Mouse (Mus musculus) layer of hippocampus, adult 8-10 months (tissue): ENCODE measurements at regions not wholly inside any gene's neighbourhood (a gene's known extent, or its start where the extent isn't known, plus 50 kb on each side); places are given as distances from the start of the nearest gene placed in this dataset.
A peak's percentile ranks its signal among the peaks of the same experiment; 100 is the strongest.

ENCODE experiments used
- DNase-seq, 2 experiments: peaks; one replicate each; pipeline ENCODE4 v3.0.0; 2022; ENCODE audit warnings: low spot score in 2 of 2

DNA sequence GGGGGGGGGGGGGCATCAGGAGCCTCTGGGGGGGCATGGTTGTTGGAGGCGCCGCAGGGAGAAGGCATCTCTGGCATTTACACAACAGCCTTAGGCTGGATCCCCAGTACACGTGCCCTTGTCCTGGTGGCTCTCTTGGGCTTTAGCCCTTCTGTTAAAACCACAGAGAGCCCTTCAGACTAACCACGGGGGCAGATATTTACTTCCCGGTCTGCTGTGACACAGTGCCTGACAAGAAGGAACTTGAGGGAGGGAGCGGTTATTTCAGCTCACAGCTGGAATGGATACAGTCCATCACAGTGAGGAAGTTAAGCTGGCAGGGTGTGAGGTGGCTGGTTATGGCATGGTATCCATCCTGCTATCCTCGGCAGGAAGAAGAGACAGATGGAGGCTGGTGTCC is 71.0 kb upstream of the Gm11733 start:
- no peak for DNase-seq

DNA sequence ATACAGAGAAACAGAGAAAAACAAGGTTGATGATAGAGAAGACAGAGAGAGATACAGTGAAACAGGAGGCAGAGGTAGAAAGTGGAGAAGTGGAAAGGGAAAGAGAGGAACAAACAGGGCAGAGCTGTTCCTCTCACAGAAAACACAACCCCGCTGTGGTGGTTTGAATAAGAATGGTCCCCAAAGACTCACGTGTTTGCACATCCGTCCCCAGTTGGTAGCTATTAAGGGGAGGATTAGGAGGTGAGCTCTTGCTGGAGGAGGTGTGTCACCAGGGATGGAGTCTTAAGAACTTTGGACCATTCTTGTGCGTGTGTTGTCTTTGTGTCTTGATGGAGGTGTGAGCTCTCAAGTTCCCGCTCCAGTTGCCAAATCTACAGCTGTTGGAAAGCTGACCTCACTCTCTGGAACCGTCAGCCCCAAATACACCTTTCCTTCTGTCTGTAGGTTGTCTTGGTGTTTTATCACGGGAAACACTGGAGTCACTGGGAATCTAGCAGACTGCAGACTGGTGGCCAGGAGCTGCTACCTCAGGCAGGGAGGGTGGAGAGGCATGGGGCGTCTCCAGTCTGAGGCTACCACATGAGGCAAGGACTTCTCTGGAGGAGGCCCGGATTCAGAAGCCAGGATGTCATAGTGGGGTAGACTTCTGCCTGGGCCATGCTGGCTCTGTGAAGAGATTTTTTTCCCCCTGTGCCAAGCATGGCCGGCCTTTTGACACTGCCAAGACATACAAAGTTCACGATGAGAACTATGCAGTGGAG is 70.0 kb upstream of the Gm11733 start:
- DNase-seq, result no peak

DNA sequence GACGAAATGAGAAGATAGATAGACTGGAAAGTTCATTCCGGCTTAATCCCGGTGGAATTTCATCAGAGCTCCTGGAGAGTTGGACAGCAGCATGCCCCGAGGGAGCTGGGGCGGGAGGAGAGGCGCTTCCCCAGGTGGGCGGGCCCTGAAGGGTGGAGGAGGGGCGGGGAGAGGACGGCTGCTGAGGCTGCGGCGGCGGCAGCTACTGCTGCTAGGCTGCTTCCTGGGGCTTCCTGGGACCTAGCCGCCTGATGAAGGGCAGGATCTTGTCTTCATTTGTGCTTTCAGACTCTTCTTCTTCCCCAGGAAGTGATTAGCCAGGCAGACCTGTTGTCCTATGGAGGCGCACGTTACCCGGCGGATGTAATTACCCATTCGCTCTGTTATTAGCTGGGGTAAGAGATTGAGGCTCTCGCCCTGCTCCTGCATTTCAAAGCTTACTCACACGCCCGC is 69.3 kb upstream of the Gm11733 start:
- no peak for DNase-seq

DNA sequence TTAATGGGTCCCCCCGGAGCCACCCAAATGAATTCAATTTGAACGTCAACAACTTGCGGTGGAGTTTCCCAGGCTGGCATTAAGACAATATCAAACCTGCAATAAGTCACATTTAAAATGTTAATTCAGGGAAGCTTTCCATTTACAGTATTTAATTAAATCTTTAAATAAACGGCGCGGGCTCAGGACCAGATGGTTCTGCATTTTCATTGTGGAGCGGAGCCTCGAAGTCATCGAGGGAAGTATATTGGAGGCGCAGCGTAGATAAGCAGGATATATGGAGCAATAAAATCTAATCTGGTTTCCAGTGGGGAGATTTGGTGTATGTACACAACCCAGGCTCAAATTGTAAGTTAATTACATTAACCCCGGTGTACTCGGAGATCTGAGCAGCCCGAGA is 68.7 kb upstream of the Gm11733 start:
- peak in 1 of 2 experiments; percentile 29 for DNase-seq

DNA sequence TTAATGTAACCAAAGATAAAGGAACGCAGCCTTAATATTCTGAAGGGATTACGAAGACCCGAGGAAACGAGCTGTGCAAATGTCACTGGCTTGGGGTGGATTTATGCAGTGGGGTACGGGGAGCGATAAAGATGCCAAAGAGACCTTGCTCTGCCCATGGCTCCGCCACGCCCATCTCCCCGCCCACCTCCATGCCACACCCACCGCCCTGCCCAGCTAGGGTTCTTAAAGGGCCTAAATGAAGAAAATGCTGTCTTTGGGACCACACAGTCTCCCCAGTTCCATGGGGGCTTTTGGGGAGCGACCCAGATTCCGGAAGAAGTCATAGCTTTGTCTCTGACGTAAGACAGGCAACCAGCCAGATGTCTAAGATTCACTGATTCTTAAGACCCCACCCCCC is 68.2 kb upstream of the Gm11733 start:
- DNase-seq, result no peak

DNA sequence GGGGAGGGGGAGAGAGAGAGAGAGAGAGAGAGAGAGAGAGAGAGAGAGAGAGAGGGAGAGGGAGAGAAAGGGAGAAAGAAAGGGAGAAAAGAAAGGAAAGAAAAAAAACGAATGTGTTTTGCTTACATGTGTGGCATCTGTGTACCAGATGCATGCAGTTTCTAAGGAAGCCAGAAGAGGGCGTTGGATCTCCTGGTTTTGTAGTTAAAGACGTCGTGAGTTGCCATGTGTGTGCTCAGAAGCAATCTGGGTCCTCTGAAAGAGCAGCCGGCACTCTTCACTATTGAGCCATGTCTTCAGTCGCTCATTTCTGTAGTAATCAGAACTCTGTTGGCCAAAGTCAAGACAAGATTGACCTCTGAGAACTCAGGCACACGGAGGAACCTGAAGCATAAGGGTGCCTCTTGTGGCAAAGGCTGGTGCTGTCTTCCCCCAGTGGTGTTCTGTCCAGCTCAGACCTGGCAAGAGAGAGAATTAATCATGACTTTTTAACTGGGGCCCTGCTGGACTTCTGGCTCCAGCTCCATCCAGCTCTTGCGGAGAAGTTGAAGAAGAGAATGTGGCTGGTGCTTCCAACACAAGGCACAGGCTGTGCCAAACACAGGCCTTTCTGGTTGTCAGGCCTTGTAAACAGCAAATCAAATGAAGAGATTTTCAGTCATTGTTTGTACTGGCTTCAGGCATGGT is 67.0 kb upstream of the Gm11733 start:
- no peak for DNase-seq

DNA sequence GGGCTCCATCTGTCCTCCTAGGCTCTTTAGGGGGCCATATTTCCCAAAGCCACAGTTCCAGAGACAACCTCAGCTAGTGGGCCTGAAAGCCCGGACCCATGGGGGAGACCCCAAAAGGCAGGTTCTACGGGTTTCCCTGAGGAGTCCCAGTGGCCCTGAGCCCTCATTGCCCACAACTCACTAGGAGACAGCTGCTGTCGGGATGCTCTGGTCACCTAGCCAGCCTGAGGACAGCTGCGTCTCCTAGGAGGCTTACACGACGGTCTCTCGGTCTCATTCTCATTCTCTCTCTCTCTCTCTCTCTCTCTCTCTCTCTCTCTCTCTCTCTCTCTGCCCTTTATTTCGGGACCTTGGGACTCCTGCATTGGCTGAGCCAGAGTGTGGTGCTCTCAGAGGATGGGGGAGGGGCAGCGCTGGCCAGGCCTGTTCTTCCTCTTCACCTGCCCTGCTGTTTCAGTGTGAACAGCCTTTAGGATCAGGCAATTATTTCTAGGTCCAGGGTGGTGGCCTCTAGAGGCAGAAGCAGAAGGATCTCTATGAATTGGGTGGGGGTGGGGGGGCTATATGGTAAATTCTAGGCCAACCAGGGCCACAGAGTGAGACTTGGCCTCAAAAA is 66.1 kb upstream of the Gm11733 start:
- DNase-seq, result no peak

DNA sequence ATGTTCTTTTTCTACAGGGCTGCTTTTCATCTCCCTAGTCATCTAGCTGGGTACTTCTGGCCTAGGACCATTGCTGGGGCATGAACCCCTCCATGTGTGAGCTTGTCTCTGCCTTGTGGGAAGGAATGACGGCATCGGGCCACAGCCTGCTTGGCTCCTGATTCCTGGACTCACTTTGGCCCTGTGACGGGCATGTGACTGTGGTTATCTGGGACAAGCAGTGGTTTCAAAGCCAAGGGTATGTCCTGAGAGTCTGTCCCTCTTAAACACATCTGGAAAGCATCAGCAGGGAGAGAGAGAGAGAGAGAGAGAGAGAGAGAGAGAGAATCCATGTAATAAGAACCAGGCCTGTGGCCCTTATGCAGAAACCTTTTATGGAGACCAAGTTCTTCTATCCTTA is 65.2 kb upstream of the Gm11733 start:
- no peak for DNase-seq

DNA sequence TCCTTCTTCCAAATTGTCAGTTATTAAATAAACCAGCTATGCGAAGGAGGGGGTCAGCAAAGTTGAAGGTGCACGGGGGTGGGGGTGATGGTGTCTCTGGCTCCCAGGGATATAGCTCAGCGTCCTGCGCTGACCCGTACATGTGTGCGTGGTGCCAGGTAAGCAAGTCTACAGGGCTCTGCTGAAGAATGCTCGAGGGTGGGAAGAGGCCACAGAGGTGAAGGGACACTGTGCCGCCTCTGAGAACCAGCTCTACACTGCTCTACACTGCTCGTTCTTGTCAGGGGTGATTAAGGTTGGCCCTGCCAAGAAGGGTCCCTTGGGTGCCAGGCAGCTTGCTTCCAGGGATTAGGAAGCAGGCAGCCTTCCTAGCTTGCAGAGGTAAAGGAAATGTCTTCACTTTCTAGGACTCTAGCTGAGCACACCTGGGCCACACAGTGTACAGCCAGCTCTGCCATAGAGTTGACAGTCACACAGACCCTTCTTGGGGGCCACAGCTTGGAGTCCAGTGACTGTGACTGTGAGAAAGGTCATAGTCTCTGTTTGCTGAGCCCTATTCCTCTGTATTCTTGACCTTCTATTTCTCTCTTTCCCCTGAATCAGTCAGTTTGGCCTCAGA is 64.7 kb upstream of the Gm11733 start:
- no peak for DNase-seq

DNA sequence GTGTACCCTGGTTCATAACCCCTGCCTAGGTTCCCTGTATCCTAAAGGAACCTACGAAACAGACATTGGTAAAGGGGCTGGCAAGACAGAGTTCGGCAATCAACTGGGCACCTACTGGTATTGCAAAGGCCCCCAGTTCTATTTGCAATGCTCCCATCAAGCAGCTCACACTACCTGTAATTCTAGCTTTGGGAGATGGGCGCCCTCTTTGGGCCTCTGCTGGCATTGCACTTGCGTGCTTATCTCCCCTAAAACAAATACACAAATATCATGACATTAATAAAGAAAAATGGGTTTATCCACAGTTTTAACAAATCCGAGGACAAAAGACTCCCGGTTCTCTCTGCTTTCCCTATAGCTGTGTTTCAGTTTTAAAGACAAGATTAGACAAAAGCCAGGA is 61.5 kb upstream of the Gm11733 start:
- DNase-seq, result no peak

DNA sequence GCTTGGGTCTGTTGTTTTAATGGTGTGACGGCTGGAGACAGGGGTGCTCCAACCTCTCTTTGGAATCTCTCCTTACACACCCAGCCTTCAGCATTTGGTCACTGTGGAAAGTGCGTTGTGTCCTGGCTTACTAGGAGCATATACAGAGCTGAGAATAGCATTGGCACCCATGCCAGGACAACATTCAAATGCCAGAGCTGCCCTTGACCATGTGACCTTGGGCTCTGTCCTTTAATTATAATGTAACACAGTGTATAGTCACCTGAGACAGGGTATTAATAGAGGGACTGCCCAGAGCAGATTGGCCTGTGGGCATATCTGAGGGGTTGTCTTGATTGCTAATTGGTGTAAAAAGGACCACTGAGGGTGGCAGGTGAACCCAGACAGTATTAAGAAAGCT is 60.7 kb upstream of the Gm11733 start:
- DNase-seq, result no peak

DNA sequence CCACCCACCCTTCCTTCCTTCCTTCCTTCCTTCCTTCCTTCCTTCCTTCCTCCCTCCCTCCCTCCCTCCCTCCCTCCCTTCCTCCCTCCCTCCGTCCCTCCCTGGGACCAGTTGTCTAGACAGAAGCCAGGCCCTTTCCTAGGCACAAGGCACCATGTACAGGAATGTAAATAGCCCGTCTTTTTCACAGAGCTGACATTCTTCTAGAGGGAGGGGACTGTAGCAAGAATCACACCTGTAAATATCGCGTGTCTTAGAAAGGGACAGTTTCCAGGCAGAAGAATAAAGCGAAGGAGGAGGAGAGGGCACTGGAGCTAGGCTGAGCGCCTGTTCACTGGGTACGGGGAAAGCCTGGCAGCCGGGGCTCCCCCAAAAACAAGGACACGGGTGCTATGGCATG is 58.7 kb upstream of the Gm11733 start:
- no peak for DNase-seq

DNA sequence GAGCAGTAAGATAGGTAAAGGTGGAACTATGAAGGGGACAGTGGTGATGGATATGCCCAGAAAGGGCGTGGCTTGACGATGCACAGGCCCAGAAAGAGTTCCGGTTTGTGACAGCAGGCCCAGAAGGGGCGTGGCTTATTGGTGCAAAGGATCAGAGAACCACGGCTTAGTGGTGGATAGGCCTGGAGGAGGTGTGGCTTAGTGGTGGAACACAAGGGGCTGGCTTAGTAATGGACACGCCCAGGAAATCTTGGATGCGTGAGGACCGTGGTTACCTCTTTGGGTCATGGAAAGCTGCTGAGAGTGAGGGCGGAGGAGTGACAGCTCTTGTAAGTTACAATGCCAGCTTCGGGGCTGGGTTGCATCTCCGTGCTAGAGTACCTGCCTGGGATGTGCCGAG is 58.2 kb upstream of the Gm11733 start:
- no peak for DNase-seq

DNA sequence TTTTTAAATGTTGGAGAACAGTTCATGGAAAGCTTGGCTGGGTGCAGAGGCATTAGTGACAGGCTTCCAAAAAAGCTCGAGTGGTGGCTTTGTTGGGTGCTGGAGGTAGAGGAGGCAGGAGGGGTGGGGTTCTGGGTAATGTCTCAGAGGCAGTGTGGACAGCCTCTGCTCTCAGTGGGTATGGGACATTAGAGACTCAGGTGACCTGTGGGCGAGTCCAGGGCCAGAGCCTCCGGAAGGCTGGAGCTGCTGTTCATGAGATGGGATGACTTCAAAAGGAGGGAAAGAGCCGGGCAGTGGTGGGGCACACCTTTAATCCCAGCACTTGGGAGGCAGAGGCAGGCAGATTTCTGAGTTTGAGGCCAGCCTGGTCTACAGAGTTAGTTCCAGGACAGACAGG is 57.5 kb upstream of the Gm11733 start:
- DNase-seq, result no peak

DNA sequence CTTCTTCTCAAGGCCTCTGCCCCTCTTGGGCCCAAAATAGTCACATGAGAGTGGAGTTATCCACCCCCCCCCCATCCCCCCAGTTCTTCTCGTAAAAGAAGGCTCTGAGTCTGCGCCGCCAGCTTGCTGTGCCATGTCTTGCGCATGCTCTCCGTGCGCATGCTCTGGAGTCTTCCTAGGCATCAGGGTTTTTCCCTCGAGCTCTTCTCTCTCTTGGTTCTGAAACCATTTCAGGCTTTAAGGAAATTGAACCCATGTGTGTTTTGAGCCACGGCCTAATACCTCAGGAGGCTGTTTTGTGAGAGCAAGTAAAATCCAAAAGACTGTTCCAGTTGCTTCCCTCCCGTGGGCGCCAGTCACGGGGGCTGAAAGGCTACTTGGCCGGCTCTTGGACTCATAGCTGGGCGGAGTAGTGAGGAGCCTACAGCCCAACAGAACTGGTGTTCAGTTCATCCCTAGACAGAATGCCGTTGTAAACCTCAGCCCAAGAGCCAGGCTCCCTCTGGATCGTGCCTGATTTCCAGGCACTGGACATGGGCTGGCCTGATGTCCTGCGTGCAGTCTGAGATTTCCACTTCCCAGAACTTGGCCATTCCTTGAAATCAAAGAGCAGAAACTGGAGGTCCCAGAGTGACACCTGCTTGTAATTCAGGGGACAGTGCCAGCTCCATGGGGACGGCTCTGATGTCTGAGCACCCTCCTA is 56.2 kb upstream of the Gm11733 start:
- DNase-seq, result no peak

DNA sequence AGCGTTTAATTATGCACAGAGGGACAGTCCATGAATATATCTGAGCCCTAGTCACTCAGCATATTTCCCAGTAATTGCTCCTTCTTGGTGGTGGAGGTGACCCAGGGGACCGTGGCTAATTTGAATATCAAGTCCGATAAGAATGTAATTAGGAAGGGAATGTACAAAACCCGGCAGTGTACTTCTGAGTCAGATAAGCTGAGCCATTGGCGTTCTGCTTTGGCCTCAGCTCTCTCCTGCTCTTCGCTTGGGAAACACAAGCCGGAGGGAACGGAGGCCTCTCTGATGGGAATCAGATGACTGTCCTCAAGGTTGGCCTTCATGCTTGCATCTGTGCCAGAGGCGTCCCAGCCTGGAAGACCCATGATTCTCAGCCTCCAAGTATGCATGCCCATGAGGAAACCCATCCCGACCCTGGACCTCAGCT is 54.8 kb upstream of the Gm11733 start:
- DNase-seq, result no peak

DNA sequence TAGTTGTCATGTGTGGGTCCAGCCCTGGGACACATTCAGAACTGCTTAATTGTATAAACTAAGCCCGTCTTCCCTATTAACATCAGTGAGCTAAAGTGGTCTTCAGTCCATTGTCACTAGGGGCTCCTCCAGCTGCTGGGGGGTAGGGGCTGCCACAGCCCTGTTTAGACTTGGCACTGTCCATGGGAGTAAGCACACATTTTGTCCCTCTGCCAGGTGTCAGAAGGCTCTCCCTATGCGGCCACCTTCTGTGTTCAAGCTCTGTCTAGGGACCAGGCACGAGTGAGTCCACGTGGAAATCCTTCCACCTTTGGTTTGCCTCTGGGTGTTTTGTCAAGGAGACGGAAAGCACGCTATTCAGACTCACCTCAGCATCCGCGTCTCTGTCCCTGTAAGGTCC is 54.3 kb upstream of the Gm11733 start:
- no peak for DNase-seq

DNA sequence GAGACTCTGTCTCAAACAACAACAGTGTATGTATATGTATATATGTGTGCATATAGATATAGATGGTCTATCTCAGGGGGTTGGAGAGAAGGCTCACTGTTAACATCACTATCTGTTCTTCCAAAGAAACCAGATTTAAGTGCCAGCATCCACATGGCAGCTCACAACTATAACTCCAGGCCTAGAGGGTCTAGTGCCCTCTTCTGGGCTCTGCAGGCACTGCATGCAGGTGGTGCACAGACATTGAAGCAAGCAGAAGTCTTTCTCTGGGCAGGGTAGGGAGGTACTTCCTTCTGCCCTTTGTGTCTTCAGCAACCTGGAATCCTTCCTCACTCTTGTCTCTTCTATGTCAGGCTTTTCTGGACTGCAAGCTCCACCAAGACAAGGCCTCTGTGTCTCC is 50.1 kb upstream of the Gm11733 start:
- DNase-seq, result no peak
